Mouse (Mus musculus): ENCODE measurements around the gene Olfml1. TPM values are rescaled to one million over a fixed set of nuclear protein-coding genes. Genes with fewer than 3 reads are reported as not detected.

Olfml1 gene
- total RNA-seq, 2 experiments from 2014 or later = 7.2 to 8.5 TPM

Other genes with a start within 250 kb of the Olfml1 start
- gene Syt9, start 196.7 kb upstream of the Olfml1 start, total RNA-seq (2021) = 1 to 10 TPM; 2.1 to 3.0 TPM
- gene Ppfibp2, start 27.8 kb downstream of the Olfml1 start, total RNA-seq (2021) = 1 to 10 TPM; 4.8 to 5.7 TPM
- not detected for gene 5330417H12Rik, start 57.7 kb downstream of the Olfml1 start, total RNA-seq (2021)
- not detected for gene Cyb5r2, start 190.6 kb downstream of the Olfml1 start, total RNA-seq (2021)
- not detected for gene Ovch2, start 233.8 kb downstream of the Olfml1 start, total RNA-seq (2021)
- not detected for gene Olfr467, start 244.8 kb downstream of the Olfml1 start, total RNA-seq (2021)

Measured in adrenal gland, postnatal 36 days (tissue).